Mouse (Mus musculus): ENCODE results near the gene Ccdc80. TPM values are rescaled to one million over a fixed set of nuclear protein-coding genes. Genes with fewer than 3 reads are reported as not detected.

Ccdc80 gene
- total RNA-seq, 2 experiments from 2014 or later: 10.3 to 13.2 TPM

DNA sequence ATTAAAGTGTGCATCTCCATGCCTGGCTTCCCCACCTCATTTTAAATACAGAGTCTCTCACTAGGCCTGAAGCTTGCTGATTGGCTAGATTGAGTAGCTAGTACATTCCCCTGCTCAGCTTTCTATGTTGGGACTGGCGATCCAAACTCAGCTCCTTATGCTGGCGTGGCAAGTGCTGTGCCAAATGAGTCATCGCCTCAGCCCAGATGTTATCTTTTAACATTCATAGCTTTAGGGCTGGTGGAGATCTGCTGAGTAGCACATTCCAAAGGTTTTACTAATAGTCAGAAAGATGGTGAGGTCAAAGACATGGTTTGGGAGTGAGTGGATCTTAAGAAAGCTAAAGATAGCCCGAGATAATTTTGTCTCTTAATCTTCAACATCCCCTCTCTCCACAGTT, 17.3 kb downstream of the Ccdc80 start:
- DNase-seq (ENCODE audit: low spot score in 2 of 2): no peak

DNA sequence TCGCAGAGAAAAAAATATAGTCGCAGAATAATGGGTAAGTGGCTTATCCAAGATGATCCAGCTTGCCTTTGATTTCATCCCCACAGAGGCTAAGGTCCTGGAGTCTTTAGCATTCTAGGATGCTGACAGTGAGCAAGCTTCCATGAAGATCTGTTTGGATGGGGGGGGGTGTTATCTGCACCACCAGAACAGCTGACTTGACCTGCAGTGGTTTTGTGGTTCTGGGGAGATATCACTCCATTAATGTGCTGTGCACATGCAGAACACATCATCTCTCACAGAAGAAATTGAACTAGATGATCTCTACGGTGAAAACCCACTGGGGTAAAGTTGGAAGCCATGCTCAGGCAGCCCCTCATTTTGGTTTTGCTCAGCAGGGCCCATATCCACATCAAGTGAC, 24.0 kb downstream of the Ccdc80 start:
- DNase-seq (ENCODE audit: low spot score in 2 of 2): no peak

DNA sequence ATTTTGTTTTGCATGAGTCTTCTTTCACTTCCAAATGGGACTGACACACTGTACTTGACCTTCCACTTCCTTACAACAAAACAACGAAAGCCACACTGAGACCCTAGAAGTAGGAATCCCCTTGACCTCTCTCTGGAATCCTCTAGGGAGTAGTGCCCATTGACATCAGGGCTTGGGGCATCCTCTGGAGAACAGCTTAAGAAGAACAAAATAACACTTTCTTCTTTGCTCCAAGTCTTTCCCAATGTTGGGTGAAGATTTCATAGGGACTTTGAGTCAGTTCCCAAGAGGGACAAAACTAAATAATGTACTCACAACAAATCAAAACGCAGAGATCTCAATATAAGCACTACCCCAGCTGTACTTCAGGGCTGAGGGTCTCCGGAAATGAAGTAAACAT, 25.6 kb downstream of the Ccdc80 start:
- no peak for DNase-seq (ENCODE audit: low spot score in 2 of 2)

DNA sequence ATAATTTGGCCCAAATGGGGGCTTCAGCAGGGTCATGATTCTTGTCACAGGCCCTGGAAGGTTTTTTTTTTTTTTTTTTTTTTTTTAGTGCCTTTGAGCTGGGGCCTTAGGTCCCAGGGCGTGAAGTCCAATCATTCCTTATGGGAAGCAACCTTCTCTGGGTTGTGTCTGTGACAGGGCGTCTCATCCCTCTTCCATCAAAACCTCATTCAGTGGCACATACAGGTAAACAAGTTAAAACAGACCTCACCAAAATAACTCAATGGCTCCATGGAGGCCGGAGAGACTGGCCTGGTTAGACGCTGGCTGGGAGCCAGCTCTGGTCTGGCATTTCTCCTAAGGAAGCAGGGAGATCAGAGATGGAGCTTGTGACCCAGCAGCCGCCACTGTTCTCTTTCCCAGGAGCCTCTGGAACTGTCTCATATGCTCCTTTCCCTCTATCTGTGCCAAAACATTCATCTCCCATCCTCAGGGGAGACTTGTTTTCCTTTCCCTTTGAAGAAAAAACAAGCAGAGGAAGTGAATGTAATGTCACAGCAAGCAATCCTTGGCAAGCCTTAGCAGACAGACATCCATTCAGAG, 27.7 kb downstream of the Ccdc80 start:
- DNase-seq (ENCODE audit: low spot score in 2 of 2): peak; percentile 56 to 66

DNA sequence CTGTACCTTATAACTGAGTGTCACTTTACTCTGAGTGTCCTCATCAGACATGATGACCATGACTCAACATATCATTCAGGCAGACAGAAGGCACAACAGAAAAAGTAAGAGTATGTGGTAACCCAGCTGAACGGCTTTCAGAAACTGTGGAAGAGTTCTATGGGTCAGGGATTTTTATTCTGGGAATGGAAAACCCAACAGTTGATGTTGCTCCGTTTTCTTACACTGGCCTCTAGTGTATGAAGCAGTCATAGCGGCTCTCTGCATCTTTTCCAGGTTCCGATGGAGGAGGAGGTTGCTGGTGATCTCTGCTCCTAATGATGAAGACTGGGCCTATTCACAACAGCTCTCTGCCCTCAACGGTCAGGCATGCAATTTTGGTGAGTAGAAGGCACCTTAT, 29.4 kb downstream of the Ccdc80 start:
- peak; percentile 16 to 28 for DNase-seq (ENCODE audit: low spot score in 2 of 2)

DNA sequence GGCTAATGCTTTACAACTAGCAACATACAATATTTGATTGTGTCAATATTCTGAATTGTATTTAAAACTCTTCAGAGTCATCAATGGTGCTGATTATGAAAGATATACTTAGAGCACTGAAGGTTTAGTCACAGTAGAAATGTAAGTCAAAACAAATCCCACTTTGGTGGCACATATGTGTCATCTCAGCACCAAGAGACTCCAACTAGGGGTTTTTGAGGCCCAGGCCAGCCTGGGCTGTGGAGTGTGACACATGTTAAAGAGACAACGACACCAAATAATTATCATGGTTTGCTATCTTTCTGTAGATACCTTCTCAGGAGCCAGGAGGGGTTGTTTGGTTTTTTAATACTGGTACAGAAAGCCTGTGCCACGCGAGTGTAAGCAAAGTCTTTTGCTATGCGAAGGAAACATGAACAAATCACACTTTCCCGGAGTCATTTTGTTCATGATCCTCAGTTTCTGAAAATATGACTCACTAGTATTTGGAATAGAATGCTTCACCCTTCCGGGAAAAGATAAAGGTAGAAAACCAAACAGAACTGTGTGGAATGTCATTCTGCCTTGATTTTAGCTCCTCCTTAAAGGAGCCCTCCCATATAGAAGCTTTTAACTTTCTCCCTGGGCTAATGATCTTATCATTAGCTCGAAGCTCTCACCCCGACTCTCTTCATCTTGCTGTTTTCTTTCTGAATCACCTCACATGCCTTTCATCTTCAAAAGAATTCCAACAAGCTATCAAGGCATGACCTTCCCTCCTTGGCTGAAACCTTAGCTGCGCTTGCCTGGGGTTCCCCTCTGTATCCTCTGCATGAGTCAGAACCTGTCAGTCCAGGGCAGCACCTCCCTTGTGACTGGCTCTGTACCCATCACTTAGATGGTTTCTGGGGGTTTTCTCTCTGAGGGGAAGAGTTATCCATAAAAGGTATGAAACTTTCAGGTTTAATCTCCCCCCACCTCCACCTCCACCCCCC, 31.3 kb downstream of the Ccdc80 start:
- no peak for DNase-seq (ENCODE audit: low spot score in 2 of 2)

DNA sequence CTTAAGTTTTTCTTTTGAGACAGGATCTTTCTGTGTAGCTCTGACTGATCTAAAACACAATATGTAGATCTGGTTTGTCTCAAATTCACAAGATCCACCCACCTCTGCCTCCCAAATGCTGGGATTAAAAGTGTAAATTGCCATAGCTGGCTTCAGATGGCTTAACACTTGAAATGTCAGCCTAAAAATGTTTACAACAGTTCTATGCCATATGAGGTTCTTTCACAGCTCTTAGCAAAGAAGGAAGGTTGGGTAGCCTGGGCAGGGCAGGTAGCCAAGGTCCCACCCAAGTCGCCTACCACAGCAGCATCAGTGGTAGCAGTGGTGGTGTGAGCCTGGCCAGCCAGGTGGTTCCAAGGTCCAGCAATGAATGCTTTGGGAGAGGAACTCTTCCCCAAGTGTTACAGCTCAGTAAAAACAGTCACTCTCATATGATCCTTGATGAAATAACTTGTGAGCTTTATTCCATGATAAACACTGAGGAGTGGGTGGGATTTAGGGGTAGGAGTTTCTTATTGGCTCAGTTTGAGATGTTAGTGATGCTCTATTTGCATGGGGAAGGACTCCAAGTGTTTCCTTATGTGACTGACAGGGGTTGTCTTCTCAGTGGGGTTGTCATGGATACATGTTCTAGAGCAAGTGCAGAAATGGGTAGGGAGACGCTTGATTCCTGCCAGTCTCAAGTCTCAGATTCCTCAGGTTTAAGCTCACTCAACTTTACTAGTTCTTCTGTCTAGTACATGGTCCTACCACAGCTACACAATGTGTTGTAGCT, 34.9 kb downstream of the Ccdc80 start:
- no peak for DNase-seq (ENCODE audit: low spot score in 2 of 2)

DNA sequence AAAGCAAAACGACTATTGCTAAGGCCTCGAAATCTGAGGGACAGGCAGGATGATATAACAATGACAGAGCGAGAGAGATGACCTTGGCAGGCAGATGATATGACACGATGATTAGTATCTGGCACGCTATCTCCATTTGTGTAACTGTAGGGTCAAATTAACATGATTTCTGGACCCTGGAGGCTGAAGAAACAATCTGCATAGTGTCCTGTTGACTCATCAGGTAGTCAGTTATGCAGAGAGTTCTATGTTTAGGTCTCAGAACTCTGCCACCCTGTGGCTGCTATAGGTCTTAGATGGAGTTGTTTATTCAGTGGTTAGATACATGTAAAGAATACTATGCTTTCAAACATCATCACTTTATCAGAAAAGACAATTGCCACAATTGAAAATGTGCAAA, 48.5 kb downstream of the Ccdc80 start:
- DNase-seq (ENCODE audit: low spot score in 2 of 2): no peak

DNA sequence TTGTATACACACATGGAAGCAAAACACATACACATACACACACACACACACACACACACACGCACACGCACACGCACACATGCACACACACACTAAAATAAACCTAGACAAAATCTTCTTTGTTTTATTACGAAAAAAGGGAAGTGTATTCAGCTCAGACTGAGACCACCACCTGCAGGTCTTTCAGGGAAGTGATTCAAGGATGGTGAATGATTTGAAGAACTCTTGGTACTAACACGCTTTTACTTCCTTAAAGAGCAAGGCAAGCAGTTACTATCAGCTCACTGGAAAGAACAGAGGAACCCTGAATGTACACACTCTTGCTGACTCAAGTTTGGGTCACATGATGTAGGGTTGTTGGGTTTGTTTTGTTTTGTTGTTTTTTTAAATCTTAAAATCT, 49.4 kb downstream of the Ccdc80 start:
- DNase-seq (ENCODE audit: low spot score in 2 of 2): no peak

DNA sequence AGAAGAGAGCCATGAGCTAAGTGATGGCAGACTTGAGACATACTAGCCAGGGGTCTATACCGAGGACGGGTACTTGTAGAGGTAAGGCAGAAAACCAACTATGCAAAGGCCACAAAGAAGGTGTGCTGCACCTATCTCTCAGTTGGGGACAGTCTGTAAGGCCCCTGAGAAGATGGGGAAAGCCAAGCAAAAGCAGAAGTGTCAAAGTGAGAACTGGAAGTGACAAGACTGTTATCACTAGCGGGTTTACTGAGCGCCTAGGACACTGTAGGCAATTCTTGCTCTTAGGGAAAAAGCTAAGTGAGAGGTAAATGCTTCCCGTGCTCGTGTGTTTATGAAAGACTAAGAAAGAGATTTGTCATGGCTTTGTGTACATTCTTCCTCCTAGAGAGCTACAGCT, 51.9 kb downstream of the Ccdc80 start:
- no peak for DNase-seq (ENCODE audit: low spot score in 2 of 2)

DNA sequence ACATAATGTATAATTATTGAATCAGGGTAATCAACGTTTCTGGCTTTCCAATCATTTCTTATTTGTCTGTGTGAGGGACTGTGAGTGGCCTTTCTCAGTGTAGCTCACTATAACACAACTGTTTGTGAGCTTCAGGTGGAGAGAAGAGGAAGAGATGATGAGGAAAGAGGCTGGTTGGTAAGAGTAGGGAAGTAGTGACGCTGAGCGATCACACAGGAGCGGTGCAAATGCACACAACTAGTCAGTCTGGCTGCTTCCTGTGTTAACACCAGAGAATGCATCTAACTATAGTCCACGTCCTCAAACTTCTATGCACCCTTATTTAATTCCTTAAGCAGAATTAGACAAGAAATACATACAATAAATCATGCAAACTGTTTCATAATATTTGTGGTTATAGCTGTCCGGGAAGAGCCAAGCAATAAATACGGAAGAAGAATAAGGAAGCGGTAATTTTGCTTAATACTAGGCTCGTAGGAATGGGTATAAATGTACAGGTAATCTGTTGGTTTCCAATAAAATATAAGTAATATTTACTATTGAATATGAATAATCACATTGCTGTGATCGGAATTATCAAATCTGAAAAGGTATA, 55.4 kb downstream of the Ccdc80 start:
- DNase-seq (ENCODE audit: low spot score in 2 of 2): no peak

DNA sequence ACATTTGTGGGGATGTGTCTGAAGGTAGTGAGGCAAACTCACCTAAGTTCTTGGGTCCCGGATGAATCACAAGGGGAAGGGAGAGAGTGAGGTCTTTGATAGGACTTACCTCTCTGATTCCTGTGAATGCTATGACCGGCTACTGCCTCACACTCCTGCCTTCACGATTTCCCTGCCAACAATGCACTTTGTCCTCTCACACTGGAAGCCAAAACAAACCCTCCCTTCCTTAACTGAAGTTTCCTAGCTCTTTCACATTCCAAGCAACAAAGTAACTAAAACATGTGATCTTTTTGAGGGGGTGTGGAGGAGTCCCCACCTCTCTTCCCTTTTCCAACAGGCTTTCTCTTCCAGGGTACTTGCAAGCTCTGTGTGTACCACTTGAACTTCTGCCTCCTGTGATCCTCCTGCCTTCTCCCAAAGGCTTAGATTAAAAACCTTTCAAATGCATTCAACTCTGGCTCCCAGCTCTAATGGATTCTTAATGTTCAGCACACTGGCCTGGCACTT, 61.6 kb downstream of the Ccdc80 start:
- DNase-seq (ENCODE audit: low spot score in 2 of 2): no peak

DNA sequence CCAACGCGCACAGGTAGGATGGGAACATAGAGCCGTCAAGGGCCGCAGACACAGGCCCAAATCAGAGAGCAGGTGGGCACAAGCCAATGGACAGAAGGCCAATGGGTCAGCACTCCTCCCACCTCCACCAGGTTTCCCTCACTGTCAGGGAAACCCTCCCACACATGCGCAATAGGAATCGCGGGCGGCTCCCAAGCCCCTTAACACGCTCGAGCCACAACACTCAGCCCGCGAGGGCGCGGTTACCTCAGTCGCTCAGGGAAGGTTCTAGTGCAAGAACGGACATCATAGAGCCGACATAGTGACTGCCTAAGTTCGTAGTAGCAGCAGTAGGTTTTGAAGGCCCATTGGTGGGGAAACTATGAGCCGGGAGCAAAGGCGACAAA, 64.9 kb downstream of the Ccdc80 start:
- DNase-seq (ENCODE audit: low spot score in 2 of 2): peak; percentile 71 to 74

DNA sequence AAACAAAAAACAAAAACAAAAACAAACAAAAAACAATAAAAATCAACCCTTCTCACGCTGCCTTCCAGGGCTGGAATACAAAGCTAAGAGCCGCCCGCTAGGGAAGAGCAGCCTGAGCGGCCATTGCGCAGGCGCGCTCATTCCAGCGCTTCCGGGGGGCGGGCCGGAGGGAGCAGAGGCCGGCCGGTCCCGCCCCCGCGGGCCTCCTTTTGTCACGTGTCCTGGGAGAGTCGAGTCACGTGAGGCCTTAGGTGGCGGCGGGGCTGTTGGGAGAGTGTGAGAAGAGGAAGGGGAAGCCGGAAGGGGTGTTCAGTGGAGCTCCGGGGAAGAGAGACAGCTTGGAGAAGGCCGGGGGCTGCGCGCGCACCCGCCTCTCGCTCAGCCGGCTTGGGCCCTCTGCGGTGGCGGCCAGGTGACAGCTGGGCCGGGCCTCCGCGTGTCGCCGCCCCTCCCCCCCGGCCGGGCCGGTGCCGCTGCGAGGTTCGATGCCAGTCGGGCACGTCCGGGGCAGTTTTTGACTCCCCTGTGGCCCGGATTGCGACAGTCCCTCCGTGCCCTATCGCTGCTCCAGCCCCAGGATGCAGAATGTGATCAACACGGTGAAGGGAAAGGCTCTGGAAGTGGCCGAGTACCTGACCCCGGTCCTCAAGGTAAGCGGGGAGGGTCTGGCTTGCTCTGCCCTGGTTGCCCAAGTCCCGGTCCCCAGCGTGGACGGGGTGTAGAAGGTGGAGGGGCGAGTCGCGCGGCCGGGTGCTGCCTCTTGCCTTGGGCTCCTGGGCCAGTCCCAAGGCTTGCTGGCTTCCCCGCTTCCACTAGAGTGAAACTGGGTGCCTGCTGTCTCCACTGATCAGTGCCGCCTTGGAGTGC, 65.6 kb downstream of the Ccdc80 start, which contains the start of the genes Slc35a5 and Atg3:
Slc35a5 (minus strand) TSS at position 185 of the 867 bp plus-strand sequence.
Atg3 (plus strand) TSS at position 264 of the 867 bp plus-strand sequence.
- DNase-seq (ENCODE audit: low spot score in 2 of 2): peak; percentile 94 to 96

DNA sequence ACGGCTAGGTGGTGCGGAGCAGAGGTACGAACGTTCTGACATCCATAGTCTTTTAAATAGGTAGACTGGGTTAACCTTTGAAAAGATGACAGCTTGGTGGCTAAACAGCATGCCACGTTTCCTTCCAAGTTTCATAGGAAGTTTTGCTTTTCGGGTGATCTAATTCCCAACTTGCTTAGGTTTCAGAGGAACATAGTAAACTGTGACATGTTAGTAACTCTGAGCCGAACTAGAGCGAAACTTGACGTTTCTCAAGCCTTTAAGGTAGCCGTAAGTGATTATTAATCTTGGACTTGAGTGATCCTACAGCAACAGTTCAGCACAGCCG, 66.2 kb downstream of the Ccdc80 start:
- DNase-seq (ENCODE audit: low spot score in 2 of 2): no peak

Other genes with a start within 250 kb of the Ccdc80 start
- not detected for gene Cd200r2, start 226.3 kb upstream of the Ccdc80 start, total RNA-seq (2021)
- not detected for gene Cd200r3, start 149.7 kb upstream of the Ccdc80 start, total RNA-seq (2021)
- gene Slc35a5, start 65.3 kb downstream of the Ccdc80 start, total RNA-seq (2021): 10 to 100 TPM; 53.8 to 55.8 TPM
- gene Atg3, start 65.4 kb downstream of the Ccdc80 start, total RNA-seq (2021): 10 to 100 TPM; 44.3 to 45.9 TPM
- under 1 TPM; 0.13 to 0.14 TPM for gene Btla, start 130.9 kb downstream of the Ccdc80 start, total RNA-seq (2021)

Measured in layer of hippocampus, postnatal 10 days (tissue).